17 mouse cellular contexts compared by ENCODE assay signal in genomic region chr13:42958867-42959266, GRCm38 (mm10).
"Had no signal": no experiment of that assay in that cellular context is flagged by ENCODE, and none has a peak within 500 bp of the region (broad histone marks: within the 10 kb centered on the region; RNA-seq: fewer than 3 reads in every experiment).

No protein-coding gene starts in this region.

- H3K36me3 ChIP-seq: lung, embryonic 15.5 days; midbrain, embryonic 13.5 days; midbrain, embryonic 15.5 days; neural tube, embryonic 12.5 days; stomach, embryonic 15.5 days had no signal

- H3K27me3 ChIP-seq: lung, embryonic 15.5 days; megakaryocyte, embryonic 14.5 days; midbrain, embryonic 13.5 days; midbrain, embryonic 15.5 days; neural tube, embryonic 12.5 days; stomach, embryonic 15.5 days had no signal

- ATAC-seq: lung, postnatal 0 days; midbrain, embryonic 13.5 days; midbrain, embryonic 15.5 days had no signal

- H3K4me3 ChIP-seq: lung, embryonic 15.5 days; megakaryocyte, embryonic 14.5 days; midbrain, embryonic 13.5 days; midbrain, embryonic 15.5 days; neural tube, embryonic 12.5 days; stomach, embryonic 15.5 days had no signal

- H3K9me3 ChIP-seq: lung, embryonic 15.5 days; midbrain, embryonic 13.5 days; midbrain, embryonic 15.5 days; neural tube, embryonic 12.5 days; stomach, embryonic 15.5 days had no signal

- DNase-seq: lung, adult 2 months; lung, postnatal 14 days; lung, postnatal 36 days; right cerebral cortex, postnatal 14 days; thymus, adult 2 months; thymus, postnatal 25 days; thymus, postnatal 4 days had no signal

- H3K4me1 ChIP-seq: lung, embryonic 15.5 days; midbrain, embryonic 13.5 days; midbrain, embryonic 15.5 days; neural tube, embryonic 12.5 days; stomach, embryonic 15.5 days had no signal

- H3K27ac ChIP-seq: lung, embryonic 15.5 days; macrophage; midbrain, embryonic 13.5 days; midbrain, embryonic 15.5 days; neural tube, embryonic 12.5 days; stomach, embryonic 15.5 days; stomach, postnatal 0 days had no signal

- H3K9ac ChIP-seq: lung, embryonic 15.5 days; midbrain, embryonic 13.5 days; midbrain, embryonic 15.5 days; neural tube, embryonic 12.5 days; stomach, embryonic 15.5 days had no signal

- H3K4me2 ChIP-seq: lung, embryonic 15.5 days; midbrain, embryonic 11.5 days; midbrain, embryonic 13.5 days; midbrain, embryonic 15.5 days; neural tube, embryonic 12.5 days; stomach, embryonic 15.5 days had no signal
